Mouse (Mus musculus): ENCODE data around the gene Hrh1. TPM values are rescaled to one million over a fixed set of nuclear protein-coding genes. Genes with fewer than 3 reads are reported as not detected.

Gene Hrh1
- polyA plus RNA-seq, 1 experiment from 2014 or later: not detected

DNA sequence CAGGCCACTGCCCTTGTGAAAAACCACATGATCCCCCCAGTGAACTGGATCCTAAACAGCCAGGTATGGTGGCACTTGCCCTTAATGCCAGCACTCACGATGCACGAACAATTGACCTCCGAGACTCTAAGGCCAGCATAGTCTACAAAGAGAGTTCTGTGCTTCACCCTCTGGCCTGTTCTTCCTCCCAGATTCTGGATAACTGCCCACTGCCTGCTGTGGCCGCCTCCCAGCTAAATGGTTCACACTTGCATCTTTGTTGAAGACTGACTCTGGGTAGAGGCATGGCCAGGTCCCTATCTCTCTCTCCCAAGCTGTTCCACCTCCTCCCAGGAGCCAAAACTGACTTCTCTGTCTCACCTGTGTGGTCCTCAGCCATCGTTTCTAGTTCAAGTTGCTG lies 36.8 kb downstream of the Hrh1 start:
- H3K9ac ChIP-seq (ENCODE audit: low read depth, low read length): no peak overlapping the region
- no peak overlapping the region for H3K4me2 ChIP-seq (ENCODE audit: low read depth, low read length)
- H3K27ac ChIP-seq (ENCODE audit: low read length): no peak overlapping the region
- ATAC-seq (ENCODE audit: low read depth): no peak
- no peaks in the 10 kb centered on the region for H3K27me3 ChIP-seq (ENCODE audit: control insufficient read depth, insufficient read depth, low read depth, low read length)
- H3K36me3 ChIP-seq (ENCODE audit: control insufficient read depth, insufficient read depth): no peaks in the 10 kb centered on the region
- peaks cover under 1% of the 10 kb centered on the region; the same call in 1 of the 2 replicates for H3K9me3 ChIP-seq (replicated peaks; ENCODE audit: control insufficient read depth, low read length)
- 62% methylated on average over 5 of the region's 5 CpGs for WGBS (ENCODE audit: insufficient replicate concordance)
- H3K4me3 ChIP-seq (ENCODE audit: low read depth, low read length): no peak overlapping the region
- H3K4me1 ChIP-seq (ENCODE audit: control insufficient read depth, low read depth, low read length): no peaks in the 10 kb centered on the region

DNA sequence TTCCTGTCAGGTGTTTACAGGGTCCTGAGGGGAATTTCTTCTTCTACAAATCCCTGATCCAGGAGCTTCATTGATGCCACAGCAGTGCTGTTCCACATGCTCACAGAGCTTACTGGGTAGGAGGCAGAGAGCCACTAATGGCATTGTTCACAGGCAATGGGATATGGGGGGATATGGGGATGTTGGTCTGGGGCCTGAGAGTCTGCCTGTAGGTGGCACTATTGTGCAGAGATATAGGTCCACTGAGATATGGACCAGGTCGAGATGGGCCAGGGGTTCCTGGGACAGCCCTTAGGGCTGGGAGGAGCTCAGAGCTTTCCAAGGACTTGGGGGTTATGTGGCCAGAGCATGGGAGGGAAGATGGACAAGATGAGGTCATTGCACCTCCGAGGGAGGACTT lies 42.6 kb downstream of the Hrh1 start:
- no peak for ATAC-seq (ENCODE audit: low read depth)
- no peaks in the 10 kb centered on the region for H3K36me3 ChIP-seq (ENCODE audit: control insufficient read depth, insufficient read depth)
- no peak overlapping the region for H3K9ac ChIP-seq (ENCODE audit: low read depth, low read length)
- no peaks in the 10 kb centered on the region for H3K27me3 ChIP-seq (ENCODE audit: control insufficient read depth, insufficient read depth, low read depth, low read length)
- no peak overlapping the region for H3K27ac ChIP-seq (ENCODE audit: low read length)
- H3K4me1 ChIP-seq (ENCODE audit: control insufficient read depth, low read depth, low read length): no peaks in the 10 kb centered on the region
- no peak overlapping the region for H3K4me2 ChIP-seq (ENCODE audit: low read depth, low read length)
- 39% methylated on average over 2 of the region's 2 CpGs for WGBS (ENCODE audit: insufficient replicate concordance)
- no peak overlapping the region for H3K4me3 ChIP-seq (ENCODE audit: low read depth, low read length)
- peaks cover 3% of the 10 kb centered on the region; the same call in 1 of the 2 replicates for H3K9me3 ChIP-seq (replicated peaks; ENCODE audit: control insufficient read depth, low read length)

DNA sequence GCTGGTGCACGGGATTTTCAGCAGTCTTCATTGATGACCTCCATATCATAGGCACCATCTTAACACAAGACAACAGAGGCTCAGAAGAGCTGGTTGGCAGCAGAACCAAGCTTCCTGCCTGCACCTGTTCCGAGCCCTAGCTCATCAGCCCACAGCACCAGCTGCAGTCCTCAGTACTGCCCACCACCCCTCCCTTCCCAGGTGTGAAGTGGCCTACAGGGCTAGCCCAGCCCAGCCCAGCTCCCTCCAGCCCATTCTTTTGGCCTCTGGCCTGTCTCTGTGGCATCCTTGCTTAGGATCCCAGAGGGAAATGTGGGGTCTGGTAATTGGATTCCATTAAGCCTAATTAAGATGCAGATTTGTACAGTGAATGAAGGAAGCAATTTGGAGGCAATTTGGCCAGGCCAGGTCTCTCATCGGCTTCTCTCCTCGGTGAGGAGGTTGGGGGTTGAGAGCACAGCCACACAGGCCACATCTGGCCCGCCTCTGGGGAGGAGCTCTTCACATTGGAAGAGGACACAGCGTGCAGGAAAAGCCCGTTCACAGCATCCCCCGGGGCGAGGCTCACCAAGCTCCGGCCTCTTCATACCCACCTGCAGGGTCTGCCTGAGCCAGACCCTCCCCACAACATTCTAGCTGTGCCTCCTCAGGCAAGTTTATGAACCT lies 43.2 kb downstream of the Hrh1 start:
- Histone ChIP-seq H3K4me3 (ENCODE audit: low read depth, low read length) (no peak overlapping the region), H3K27me3 (ENCODE audit: control insufficient read depth, insufficient read depth, low read depth, low read length) (no peaks in the 10 kb centered on the region), H3K4me2 (ENCODE audit: low read depth, low read length) (no peak overlapping the region), H3K27ac (ENCODE audit: low read length) (no peak overlapping the region), H3K4me1 (ENCODE audit: control insufficient read depth, low read depth, low read length) (no peaks in the 10 kb centered on the region), H3K36me3 (ENCODE audit: control insufficient read depth, insufficient read depth) (no peaks in the 10 kb centered on the region), H3K9ac (ENCODE audit: low read depth, low read length) (no peak overlapping the region), H3K9me3 (replicated peaks; ENCODE audit: control insufficient read depth, low read length) (peaks cover 3% of the 10 kb centered on the region; the same call in 1 of the 2 replicates)
- ATAC-seq (ENCODE audit: low read depth): no peak
- WGBS (ENCODE audit: insufficient replicate concordance): 54% methylated on average over 10 of the region's 10 CpGs

DNA sequence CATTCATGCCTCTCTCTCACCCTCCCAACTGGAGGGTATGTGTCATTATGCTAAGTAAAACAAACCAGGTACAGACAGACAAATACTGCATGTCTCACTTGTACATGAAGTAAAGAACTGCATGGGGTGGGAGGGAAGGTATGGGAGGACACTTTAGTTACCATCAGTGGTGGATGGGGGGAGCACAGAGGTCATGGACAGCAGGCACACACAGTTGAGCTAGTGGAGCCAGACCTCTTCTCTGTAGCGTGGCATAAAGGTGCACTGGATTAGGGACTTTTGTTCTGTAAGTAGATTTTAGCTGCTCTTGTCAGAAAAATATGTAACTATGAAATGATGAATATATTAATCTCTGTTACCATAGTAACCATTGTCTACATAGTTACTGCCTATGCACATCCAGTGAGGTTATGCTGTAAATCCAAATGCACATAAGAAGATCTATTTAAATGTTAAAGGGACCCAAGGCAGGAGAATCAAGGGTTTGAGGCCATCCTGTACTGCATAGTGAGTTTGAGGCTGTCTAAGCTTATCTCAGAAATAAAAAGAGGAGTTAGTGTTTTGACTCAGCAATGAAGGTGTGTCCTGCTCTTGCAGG lies 46.6 kb downstream of the Hrh1 start:
- Histone ChIP-seq H3K27ac (ENCODE audit: low read length) (no peak overlapping the region), H3K9ac (ENCODE audit: low read depth, low read length) (no peak overlapping the region), H3K4me1 (ENCODE audit: control insufficient read depth, low read depth, low read length) (no peaks in the 10 kb centered on the region), H3K9me3 (replicated peaks; ENCODE audit: control insufficient read depth, low read length) (peaks cover 3% of the 10 kb centered on the region; the same call in 1 of the 2 replicates), H3K27me3 (ENCODE audit: control insufficient read depth, insufficient read depth, low read depth, low read length) (no peaks in the 10 kb centered on the region), H3K4me2 (ENCODE audit: low read depth, low read length) (no peak overlapping the region), H3K4me3 (ENCODE audit: low read depth, low read length) (no peak overlapping the region), H3K36me3 (ENCODE audit: control insufficient read depth, insufficient read depth) (no peaks in the 10 kb centered on the region)
- WGBS (ENCODE audit: insufficient replicate concordance): 46% methylated on average over 1 of the region's 1 CpGs
- no peak for ATAC-seq (ENCODE audit: low read depth)

DNA sequence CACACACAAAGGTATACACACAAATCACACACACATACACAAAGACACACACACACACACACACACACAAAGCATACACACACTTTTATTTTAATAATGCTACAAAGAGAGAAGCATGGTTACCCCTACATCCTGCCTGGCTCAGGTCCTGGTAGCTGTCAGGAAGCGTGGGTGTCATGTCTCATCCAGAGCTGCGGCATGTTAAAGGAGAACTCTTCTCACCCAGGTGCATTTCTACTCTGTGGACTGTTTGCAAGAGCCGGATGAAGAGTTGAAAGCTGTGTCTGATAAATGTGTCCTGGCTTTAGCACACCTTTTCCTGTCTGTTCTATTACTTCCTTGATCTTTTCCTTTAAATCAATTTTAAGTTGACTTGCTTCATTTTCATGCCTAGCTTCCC lies 47.2 kb downstream of the Hrh1 start:
- Histone ChIP-seq H3K4me2 (ENCODE audit: low read depth, low read length) (no peak overlapping the region), H3K27me3 (ENCODE audit: control insufficient read depth, insufficient read depth, low read depth, low read length) (no peaks in the 10 kb centered on the region), H3K36me3 (ENCODE audit: control insufficient read depth, insufficient read depth) (no peaks in the 10 kb centered on the region), H3K27ac (ENCODE audit: low read length) (no peak overlapping the region), H3K9ac (ENCODE audit: low read depth, low read length) (no peak overlapping the region), H3K4me1 (ENCODE audit: control insufficient read depth, low read depth, low read length) (no peaks in the 10 kb centered on the region), H3K4me3 (ENCODE audit: low read depth, low read length) (no peak overlapping the region), H3K9me3 (replicated peaks; ENCODE audit: control insufficient read depth, low read length) (no peaks in the 10 kb centered on the region)
- 23% methylated on average over 3 of the region's 3 CpGs for WGBS (ENCODE audit: insufficient replicate concordance)
- no peak for ATAC-seq (ENCODE audit: low read depth)

DNA sequence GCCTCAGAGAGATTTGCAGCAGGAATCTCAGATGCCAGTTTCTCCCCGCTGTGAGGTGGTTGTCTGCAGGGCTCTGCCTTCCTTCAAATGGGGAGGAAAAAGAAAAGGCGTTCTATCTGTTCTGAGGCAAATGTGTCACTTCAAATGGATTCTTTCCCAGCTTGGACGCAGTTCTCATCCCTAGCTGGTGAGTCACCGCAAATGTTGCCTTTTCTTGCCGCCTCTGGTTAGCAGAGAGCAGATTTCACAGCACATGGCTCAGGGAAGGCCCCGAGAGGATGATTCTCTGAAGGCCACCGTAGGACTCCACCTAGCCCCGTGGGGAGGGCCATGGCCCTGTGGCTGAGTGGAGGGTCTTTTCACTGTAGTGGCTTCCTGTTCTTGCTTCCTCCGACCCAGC lies 51.2 kb downstream of the Hrh1 start:
- no peak for ATAC-seq (ENCODE audit: low read depth)

DNA sequence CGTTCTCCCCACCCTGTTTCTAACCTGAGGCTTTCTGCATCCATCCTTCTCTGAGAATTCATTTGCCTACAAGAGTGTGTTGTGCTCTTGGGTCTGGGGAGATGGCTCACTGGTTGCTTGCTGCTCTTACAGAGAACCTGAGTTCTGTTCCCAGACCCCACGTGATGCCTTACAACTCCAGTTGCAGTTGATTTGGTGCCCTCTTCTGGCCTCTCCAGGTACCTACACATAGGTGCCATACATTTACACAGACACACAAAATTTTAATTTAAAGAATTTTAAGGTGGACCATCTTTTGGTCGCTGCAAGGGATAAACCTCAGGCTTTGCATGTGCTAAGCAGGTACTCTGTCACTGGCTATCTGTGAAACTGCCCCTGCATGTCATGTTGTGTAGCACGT lies 57.5 kb downstream of the Hrh1 start:
- Histone ChIP-seq H3K27me3 (ENCODE audit: control insufficient read depth, insufficient read depth, low read depth, low read length) (no peaks in the 10 kb centered on the region; the same call in 1 of the 2 replicates), H3K36me3 (ENCODE audit: control insufficient read depth, insufficient read depth) (no peaks in the 10 kb centered on the region), H3K9ac (ENCODE audit: low read depth, low read length) (no peak overlapping the region), H3K4me1 (ENCODE audit: control insufficient read depth, low read depth, low read length) (no peaks in the 10 kb centered on the region), H3K4me2 (ENCODE audit: low read depth, low read length) (no peak overlapping the region), H3K9me3 (replicated peaks; ENCODE audit: control insufficient read depth, low read length) (no peaks in the 10 kb centered on the region), H3K4me3 (ENCODE audit: low read depth, low read length) (no peak overlapping the region), H3K27ac (ENCODE audit: low read length) (no peak overlapping the region)
- ATAC-seq (ENCODE audit: low read depth): no peak
- 62% methylated on average over 4 of the region's 4 CpGs for WGBS (ENCODE audit: insufficient replicate concordance)

More for the DNA sequence above, 51.2 kb downstream of the Hrh1 start:
- H3K9me3 ChIP-seq (replicated peaks; ENCODE audit: control insufficient read depth, low read length): no peaks in the 10 kb centered on the region
- H3K27me3 ChIP-seq (ENCODE audit: control insufficient read depth, insufficient read depth, low read depth, low read length): no peaks in the 10 kb centered on the region
- H3K4me2 ChIP-seq (ENCODE audit: low read depth, low read length): no peak overlapping the region
- no peak overlapping the region for H3K4me3 ChIP-seq (ENCODE audit: low read depth, low read length)
- 51% methylated on average over 9 of the region's 9 CpGs for WGBS (ENCODE audit: insufficient replicate concordance)
- H3K36me3 ChIP-seq (ENCODE audit: control insufficient read depth, insufficient read depth): no peaks in the 10 kb centered on the region
- H3K4me1 ChIP-seq (ENCODE audit: control insufficient read depth, low read depth, low read length): no peaks in the 10 kb centered on the region
- H3K27ac ChIP-seq (ENCODE audit: low read length): no peak overlapping the region
- H3K9ac ChIP-seq (ENCODE audit: low read depth, low read length): no peak overlapping the region

DNA sequence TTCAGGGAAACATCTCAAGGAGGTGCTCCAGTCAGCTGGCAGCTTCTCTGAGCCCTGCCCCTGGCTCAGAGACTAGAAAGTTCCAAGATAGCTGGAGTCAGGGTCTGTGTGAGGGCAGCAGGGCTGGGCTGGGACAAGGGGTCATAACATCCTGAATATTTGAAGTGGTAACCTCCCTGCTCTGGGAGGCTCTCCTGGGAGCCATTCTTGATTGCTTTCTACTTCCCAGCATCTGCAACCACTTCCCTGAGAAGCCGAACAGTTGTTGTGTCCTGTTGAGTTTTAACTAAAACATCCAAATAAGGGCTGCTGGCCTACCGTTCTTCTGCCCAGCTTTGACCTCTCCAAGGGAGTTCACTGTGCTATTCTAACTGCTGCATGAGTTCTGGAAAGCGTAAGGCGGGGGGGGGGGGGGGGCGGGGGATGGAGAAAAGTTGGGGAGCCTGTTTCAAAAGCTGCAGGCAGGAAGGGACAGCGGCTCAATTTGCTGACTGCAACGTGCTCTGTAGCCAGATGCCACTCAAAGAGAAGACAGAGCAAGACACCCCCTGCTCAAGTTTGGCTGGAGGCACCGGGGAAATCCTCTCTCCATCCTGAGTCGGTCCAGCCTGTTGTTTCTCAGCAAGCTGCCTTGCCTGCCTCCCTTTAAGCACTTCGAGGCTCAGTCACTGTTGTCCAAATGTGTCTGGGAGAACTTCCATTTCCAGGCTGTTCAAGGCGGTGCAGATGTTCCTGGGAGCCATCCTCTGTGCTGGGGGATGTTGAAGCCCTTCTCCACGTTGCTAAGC lies 58.7 kb downstream of the Hrh1 start:
- Histone ChIP-seq H3K4me3 (ENCODE audit: low read depth, low read length) (no peak overlapping the region), H3K9me3 (replicated peaks; ENCODE audit: control insufficient read depth, low read length) (no peaks in the 10 kb centered on the region), H3K27ac (ENCODE audit: low read length) (no peak overlapping the region), H3K4me2 (ENCODE audit: low read depth, low read length) (no peak overlapping the region), H3K27me3 (ENCODE audit: control insufficient read depth, insufficient read depth, low read depth, low read length) (no peaks in the 10 kb centered on the region; the same call in 1 of the 2 replicates), H3K9ac (ENCODE audit: low read depth, low read length) (no peak overlapping the region), H3K36me3 (ENCODE audit: control insufficient read depth, insufficient read depth) (no peaks in the 10 kb centered on the region), H3K4me1 (ENCODE audit: control insufficient read depth, low read depth, low read length) (no peaks in the 10 kb centered on the region)
- ATAC-seq (ENCODE audit: low read depth): no peak
- 52% methylated on average over 12 of the region's 12 CpGs for WGBS (ENCODE audit: insufficient replicate concordance)

DNA sequence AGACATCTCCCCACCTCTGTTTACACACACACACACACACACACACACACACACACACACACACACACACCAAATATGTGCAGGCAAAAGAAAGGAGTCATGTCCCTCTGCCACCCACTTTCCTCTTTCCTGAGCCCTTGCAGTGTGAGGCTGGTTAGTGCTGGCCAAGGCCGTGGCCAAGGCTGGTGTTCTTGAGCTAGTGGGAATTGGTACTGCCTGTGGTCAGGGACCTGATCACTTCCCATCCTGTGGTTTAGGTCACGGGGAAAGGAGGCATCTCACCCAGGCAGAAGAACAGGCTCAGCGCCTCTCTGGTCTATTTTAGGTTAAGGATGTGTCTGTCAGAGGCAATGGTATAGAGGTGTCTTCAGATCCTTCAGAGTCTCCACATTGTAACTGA lies 59.6 kb downstream of the Hrh1 start:
- no peak overlapping the region for H3K27ac ChIP-seq (ENCODE audit: low read length)
- no peak overlapping the region for H3K4me3 ChIP-seq (ENCODE audit: low read depth, low read length)
- no peak overlapping the region for H3K9ac ChIP-seq (ENCODE audit: low read depth, low read length)
- ATAC-seq (ENCODE audit: low read depth): no peak
- H3K36me3 ChIP-seq (ENCODE audit: control insufficient read depth, insufficient read depth): no peaks in the 10 kb centered on the region
- H3K9me3 ChIP-seq (replicated peaks; ENCODE audit: control insufficient read depth, low read length): no peaks in the 10 kb centered on the region
- H3K4me2 ChIP-seq (ENCODE audit: low read depth, low read length): no peak overlapping the region
- no peaks in the 10 kb centered on the region for H3K4me1 ChIP-seq (ENCODE audit: control insufficient read depth, low read depth, low read length)
- H3K27me3 ChIP-seq (ENCODE audit: control insufficient read depth, insufficient read depth, low read depth, low read length): no peaks in the 10 kb centered on the region; the same call in 1 of the 2 replicates
- WGBS (ENCODE audit: insufficient replicate concordance): 42% methylated on average over 3 of the region's 3 CpGs

Data from liver, embryonic 16.5 days (tissue).